Mouse (Mus musculus): ENCODE results near the gene Atf7ip. TPM values are rescaled to one million over a fixed set of nuclear protein-coding genes. Genes with fewer than 3 reads are reported as not detected.
A peak's percentile ranks its signal among the peaks of the same experiment; 100 is the strongest.
"Not testable (repeated sequence)": the region's sequence is repeated elsewhere in the genome, so short reads cannot be mapped to it uniquely, and the experiment has no call there.

The Atf7ip gene
- polyA plus RNA-seq (2015; fragmentation: Nextera tagmentation; extraction: Ambion mirVana): 37.8 and 55.4 TPM in 2 replicates

DNA sequence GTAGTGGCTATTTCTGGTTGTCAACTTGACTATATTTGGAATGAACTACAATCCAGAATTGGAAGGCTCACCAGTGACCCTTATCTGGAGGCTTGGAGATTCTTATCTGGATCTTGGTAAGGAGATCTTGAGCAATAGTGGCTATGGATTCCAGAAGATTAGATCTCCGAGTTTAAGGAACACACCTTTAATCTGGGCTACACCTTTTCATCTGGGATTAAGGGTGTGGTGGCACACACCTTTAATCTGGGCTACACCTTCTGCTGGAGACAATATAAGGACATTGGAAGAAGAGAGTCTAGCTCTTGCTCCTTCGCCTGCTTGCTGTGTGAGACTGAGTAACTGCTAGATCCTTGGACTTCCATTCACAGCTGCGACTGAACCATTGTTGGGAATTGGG, at the start of gene Atf7ip:
Gene Atf7ip (plus strand): TSS at position 301 of the 400 bp plus-strand sequence.
- not testable (repeated sequence) for H3K9me3 ChIP-seq; H3K4me3 ChIP-seq; H3K4me2 ChIP-seq; H3K27me3 ChIP-seq; H3K9ac ChIP-seq; H3K4me1 ChIP-seq (replicated peaks); H3K36me3 ChIP-seq; H3K27ac ChIP-seq (replicated peaks); ATAC-seq (ENCODE audit: low read depth)
- WGBS: 80% methylated on average over 3 of the region's 3 CpGs

DNA sequence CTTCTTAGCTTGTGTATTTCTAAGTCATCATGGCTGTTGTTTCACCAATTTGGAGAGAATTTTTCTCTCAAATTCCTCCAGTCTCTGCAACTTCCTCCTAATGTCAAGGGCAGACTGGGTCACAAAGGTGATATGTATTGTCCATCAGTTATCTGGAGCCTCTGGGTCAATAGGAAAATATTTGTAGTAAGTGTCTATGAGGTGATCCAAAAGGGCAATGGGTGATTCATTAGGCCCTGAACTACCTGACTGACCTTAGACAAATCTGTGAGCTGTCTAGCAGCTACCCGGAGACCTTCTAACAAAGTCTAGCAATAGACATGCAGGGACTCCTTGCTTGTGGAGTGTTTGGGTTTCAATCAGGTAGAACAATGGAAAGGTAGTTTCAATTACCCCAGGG, 49.7 kb upstream of the Atf7ip start:
- Histone ChIP-seq H3K4me1 (replicated peaks) (no peaks in the 10 kb centered on the region), H3K27me3 (no peaks in the 10 kb centered on the region), H3K9ac (no peak overlapping the region), H3K4me3 (no peak overlapping the region), H3K27ac (replicated peaks) (no peak overlapping the region), H3K36me3 (no peaks in the 10 kb centered on the region), H3K4me2 (no peak overlapping the region), H3K9me3 (no peaks in the 10 kb centered on the region)
- no peak for ATAC-seq (ENCODE audit: low read depth)
- WGBS: 92% methylated on average over 1 of the region's 1 CpGs

DNA sequence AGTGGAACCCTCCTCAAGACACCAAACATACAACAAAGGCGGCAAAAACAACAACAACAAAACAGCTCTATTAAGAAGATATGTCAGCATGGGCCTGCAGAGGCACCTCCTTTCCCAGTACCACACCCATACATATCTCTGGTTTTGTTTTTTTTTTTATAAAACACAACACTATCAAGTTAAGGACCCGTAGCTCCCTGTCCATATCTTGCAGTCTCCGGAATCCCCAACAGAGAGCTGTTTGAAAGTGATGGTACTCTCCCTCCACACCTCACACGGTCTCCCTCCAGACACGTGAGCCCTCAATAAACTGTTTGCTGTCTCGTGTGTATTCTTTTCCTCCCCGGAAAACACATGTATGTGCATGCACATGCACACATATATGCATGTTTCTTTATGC, 46.8 kb upstream of the Atf7ip start:
- no peaks in the 10 kb centered on the region for H3K9me3 ChIP-seq
- no peak overlapping the region for H3K9ac ChIP-seq
- WGBS: 95% methylated on average over 7 of the region's 7 CpGs
- ATAC-seq (ENCODE audit: low read depth): no peak
- no peaks in the 10 kb centered on the region for H3K27me3 ChIP-seq
- H3K4me3 ChIP-seq: no peak overlapping the region
- H3K27ac ChIP-seq (replicated peaks): no peak overlapping the region
- no peak overlapping the region for H3K4me2 ChIP-seq
- H3K36me3 ChIP-seq: no peaks in the 10 kb centered on the region
- H3K4me1 ChIP-seq (replicated peaks): no peaks in the 10 kb centered on the region

DNA sequence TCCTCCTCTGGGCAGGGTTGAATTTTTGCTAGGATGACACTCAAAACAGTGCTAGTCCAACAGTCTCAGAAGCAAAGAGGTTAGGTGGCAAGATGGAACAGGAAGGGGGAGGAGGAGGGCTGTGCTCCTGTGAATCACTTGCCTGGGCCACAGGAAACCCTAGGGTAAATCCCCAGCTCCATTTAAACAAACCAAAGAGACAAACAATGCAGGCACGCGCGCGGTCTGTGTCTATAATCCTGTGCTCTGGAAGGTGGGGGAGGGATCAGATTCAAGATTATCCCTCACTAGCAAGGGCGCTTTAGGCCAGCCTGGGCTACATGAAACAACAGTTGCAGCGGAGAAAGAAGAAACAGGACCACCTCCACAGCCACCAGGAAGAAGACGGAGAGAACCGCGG, 42.5 kb upstream of the Atf7ip start:
- no peaks in the 10 kb centered on the region for H3K9me3 ChIP-seq
- H3K4me3 ChIP-seq: no peak overlapping the region
- ATAC-seq (ENCODE audit: low read depth): no peak
- peaks cover 8% of the 10 kb centered on the region for H3K4me1 ChIP-seq (replicated peaks)
- no peak overlapping the region for H3K9ac ChIP-seq
- H3K27ac ChIP-seq (replicated peaks): no peak overlapping the region
- H3K4me2 ChIP-seq: no peak overlapping the region
- no peaks in the 10 kb centered on the region for H3K36me3 ChIP-seq
- H3K27me3 ChIP-seq: no peaks in the 10 kb centered on the region
- 79% methylated on average over 9 of the region's 9 CpGs for WGBS

DNA sequence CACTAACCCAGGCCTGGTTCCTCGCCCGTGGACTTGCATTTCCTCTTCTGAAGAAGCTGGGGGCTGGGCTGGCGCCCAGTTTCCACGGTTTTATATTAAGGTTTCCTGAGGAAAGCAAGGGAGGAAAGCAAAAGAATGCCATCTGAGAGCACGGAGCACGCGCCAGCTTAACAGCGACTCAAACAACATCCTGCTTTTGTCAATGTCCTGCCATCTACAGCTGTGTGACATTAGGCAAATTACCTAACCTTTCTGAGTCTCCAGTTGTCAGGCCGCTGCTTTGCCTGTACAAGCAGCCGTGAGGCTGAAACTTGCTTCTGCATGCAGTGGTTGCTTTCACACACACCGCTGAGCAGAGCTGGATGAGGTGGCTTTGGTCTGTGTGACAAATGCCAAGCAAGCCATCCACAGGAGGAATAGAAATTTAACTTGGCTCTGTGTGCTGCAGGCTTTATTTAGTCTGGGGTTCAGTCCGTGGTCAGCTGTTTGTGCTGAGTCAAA, 41.8 kb upstream of the Atf7ip start:
- H3K4me2 ChIP-seq: no peak overlapping the region
- no peak overlapping the region for H3K9ac ChIP-seq
- no peaks in the 10 kb centered on the region for H3K27me3 ChIP-seq
- 81% methylated on average over 12 of the region's 12 CpGs for WGBS
- no peak overlapping the region; the same call in 1 of the 2 replicates for H3K27ac ChIP-seq (replicated peaks)
- no peak for ATAC-seq (ENCODE audit: low read depth)
- H3K9me3 ChIP-seq: no peaks in the 10 kb centered on the region
- H3K4me3 ChIP-seq: no peak overlapping the region
- H3K36me3 ChIP-seq: no peaks in the 10 kb centered on the region
- H3K4me1 ChIP-seq (replicated peaks): peaks cover 14% of the 10 kb centered on the region

DNA sequence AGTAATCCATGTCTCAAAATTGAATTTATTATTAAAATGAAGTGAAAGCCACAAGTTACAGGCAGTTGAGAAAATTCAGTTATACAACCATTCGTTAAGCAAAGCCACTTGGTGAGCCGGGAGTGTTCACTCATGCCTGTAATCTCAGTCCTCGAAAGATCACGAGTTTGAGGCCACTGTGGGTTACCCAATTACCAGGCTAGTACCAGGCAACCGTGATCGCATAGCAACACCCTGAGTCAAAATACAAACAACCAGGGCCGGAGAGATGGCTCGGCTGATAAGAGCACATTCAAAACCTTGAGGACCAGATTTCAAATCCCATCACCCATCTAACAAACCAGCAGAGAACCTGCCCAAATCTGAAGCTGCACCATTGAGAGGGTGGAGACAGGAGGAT, 40.9 kb upstream of the Atf7ip start:
- H3K9ac ChIP-seq: no peak overlapping the region
- H3K4me2 ChIP-seq: no peak overlapping the region
- no peak overlapping the region for H3K4me3 ChIP-seq
- H3K36me3 ChIP-seq: no peaks in the 10 kb centered on the region
- no peak overlapping the region; the same call in 1 of the 2 replicates for H3K27ac ChIP-seq (replicated peaks)
- peaks cover 21% of the 10 kb centered on the region for H3K4me1 ChIP-seq (replicated peaks)
- H3K9me3 ChIP-seq: no peaks in the 10 kb centered on the region
- WGBS: 92% methylated on average over 8 of the region's 8 CpGs
- H3K27me3 ChIP-seq: no peaks in the 10 kb centered on the region
- ATAC-seq (ENCODE audit: low read depth): no peak

DNA sequence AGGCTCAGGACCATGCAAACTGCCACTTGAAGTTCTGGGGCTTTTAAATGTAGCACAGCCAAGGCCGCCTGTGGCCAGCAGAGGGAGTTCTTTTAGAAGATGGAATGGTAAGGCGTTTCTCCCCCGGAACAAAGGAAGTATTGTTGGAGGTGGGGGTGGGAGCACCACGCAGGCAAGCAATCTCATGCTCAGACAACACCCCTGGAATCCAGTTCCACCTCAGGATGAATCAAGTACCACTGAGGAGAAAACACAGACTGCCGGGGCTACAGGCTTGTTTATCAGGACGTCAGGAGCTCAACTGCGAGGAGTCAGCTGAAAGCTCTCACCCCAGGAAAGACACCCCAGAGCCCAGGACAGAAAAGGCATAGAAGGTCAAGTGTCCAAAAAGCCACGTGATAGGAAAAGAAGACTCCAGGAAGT, 40.0 kb upstream of the Atf7ip start:
- peaks cover 31% of the 10 kb centered on the region for H3K4me1 ChIP-seq (replicated peaks)
- ATAC-seq (ENCODE audit: low read depth): no peak
- no peaks in the 10 kb centered on the region for H3K36me3 ChIP-seq
- no peak overlapping the region for H3K4me2 ChIP-seq
- no peak overlapping the region for H3K9ac ChIP-seq
- 28% methylated on average over 8 of the region's 8 CpGs for WGBS
- no peak overlapping the region for H3K4me3 ChIP-seq
- peak overlapping the region; percentile 18; the same call in 1 of the 2 replicates for H3K27ac ChIP-seq (replicated peaks)
- no peaks in the 10 kb centered on the region for H3K9me3 ChIP-seq
- no peaks in the 10 kb centered on the region for H3K27me3 ChIP-seq

DNA sequence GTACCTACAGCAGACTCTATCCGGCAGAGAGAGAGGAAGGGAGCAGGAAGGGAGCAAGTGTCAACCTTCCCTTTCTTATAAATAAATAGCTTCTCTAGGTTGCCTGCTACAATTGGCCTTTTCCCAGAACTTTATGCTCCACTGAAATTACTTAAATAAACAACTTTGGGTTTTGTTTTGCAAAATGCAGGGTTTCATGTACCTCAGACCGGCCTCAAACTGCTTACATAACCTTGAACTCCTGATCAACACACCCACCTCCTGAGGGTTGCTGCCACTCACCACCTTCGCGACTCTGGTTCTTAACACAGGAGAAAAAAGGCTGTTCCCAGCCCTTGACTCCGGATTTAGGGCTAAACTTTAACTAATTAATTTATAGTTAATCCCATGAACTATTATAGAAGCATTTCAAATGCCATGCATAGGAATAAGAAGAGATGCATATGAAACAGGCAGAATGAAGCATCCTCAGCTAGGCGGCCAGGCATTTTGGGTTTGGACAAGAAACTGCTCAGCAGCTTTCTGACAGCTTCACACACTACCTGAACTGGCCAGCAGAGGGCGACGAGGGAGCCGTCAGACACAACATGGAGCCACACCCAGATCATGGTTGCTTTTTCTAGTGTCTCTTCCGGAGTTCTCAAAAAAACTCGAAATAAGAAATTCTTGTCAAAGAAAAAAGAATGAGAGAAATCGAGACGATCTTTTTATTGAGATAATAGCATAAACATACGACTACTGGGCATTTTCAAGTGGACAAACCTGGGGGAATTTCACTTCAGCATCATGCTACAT, 38.8 kb upstream of the Atf7ip start:
- no peak overlapping the region for H3K4me2 ChIP-seq
- no peaks in the 10 kb centered on the region for H3K9me3 ChIP-seq
- peak overlapping the region; percentile 96 for H3K27ac ChIP-seq (replicated peaks)
- no peaks in the 10 kb centered on the region for H3K36me3 ChIP-seq
- WGBS: 58% methylated on average over 14 of the region's 14 CpGs
- ATAC-seq (ENCODE audit: low read depth): no peak
- H3K4me1 ChIP-seq (replicated peaks): peaks cover 38% of the 10 kb centered on the region
- H3K9ac ChIP-seq: no peak overlapping the region
- H3K27me3 ChIP-seq: no peaks in the 10 kb centered on the region
- H3K4me3 ChIP-seq: no peak overlapping the region

DNA sequence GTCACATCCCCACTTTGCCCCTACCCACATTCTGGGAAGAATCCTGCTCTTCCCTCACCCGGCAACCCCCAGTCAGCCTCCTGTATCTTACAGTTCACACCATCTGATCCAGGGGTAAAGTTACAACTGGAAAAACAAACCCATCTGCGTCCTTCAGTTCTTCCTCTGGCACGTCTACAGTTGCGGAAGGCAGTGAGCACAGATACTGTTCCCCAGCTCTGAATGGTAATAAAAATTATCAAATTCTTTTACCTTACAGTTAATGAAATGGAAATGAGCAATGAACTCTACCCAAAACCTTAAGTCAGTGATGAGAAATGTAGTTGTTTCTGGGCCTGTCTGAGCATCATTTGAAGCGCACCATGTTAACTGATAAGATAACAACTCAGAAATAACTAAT, 38.1 kb upstream of the Atf7ip start:
- Histone ChIP-seq H3K27me3 (no peaks in the 10 kb centered on the region), H3K4me3 (no peak overlapping the region), H3K4me1 (replicated peaks) (peaks cover 38% of the 10 kb centered on the region), H3K9me3 (no peaks in the 10 kb centered on the region), H3K9ac (no peak overlapping the region), H3K27ac (replicated peaks) (peak overlapping the region; percentile 96), H3K36me3 (no peaks in the 10 kb centered on the region), H3K4me2 (no peak overlapping the region)
- no peak for ATAC-seq (ENCODE audit: low read depth)
- 66% methylated on average over 5 of the region's 5 CpGs for WGBS

DNA sequence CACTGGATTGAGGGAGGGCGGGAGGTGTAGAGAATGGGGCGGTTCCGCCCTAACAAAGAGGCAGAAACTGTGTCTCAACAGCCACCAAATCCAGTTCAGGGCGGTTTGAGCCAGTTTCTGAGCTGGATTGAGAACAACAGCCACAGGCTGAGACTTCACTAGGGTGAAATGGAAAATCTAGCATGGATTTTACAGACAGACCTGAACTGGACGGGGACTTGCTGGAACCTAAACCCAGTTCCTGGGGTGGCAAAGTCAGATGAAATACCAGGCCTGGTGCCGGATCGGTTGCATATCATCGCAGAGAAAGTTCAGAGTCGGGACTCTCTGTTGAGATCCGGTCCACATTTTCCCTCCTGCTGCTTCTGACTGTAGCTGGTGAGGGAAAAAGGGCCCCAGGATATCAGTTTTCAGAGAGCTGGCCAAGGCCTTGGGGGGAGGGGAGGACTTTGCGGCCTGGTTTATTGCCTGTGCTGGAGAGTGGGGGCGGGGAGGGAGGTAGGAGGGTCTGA, 37.5 kb upstream of the Atf7ip start:
- WGBS: 5% methylated on average over 12 of the region's 12 CpGs
- Histone ChIP-seq H3K4me2 (no peak overlapping the region), H3K27ac (replicated peaks) (peak overlapping the region; percentile 96)

DNA sequence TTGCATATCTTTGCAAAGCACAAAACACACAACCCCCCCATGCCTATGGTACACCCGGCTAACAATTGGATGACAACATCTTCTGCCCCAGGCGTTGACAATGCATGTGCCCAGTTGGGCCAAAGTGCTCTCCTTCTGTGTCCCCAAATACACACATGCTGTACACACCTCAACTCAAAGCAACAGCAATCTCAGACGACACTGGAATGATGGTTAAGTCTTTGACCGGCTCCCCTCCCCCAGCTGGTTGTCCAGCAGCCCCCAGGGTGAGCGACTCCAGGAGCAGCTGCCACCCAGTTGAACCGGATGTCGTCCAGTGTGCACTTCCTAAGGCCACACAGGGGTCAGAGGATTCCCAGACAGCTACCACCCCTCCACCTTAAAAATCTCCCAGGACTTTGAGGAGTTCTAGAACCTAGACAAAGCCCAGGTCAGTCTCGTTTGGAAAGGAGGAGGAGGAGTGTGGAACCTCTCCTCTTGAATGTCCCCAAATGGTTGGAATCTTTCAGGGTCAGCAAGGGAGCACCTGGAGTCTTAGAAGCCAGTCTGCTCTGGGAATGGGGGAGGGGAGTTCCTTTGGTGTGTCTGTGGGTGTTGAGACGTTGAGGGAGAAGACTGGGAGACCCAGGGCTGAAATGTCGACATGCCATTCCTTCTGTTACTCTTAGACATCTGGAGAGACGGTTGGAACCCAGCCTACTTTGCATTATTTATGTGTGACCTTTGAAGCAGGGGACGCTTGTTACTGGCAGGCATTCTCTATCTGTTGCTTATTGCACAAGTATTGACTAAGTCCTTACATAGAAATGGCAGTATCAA, 36.8 kb upstream of the Atf7ip start:
- Histone ChIP-seq H3K36me3 (no peaks in the 10 kb centered on the region), H3K4me1 (replicated peaks) (peaks cover 38% of the 10 kb centered on the region), H3K27me3 (no peaks in the 10 kb centered on the region), H3K4me2 (no peak overlapping the region), H3K9me3 (no peaks in the 10 kb centered on the region), H3K4me3 (no peak overlapping the region), H3K9ac (no peak overlapping the region), H3K27ac (replicated peaks) (peak overlapping the region; percentile 96)
- 14% methylated on average over 12 of the region's 12 CpGs for WGBS
- ATAC-seq (ENCODE audit: low read depth): no peak; the same call in 1 of the 2 replicates

More for the DNA sequence above, 37.5 kb upstream of the Atf7ip start:
- Histone ChIP-seq H3K4me1 (replicated peaks) (peaks cover 38% of the 10 kb centered on the region), H3K27me3 (no peaks in the 10 kb centered on the region), H3K36me3 (no peaks in the 10 kb centered on the region), H3K9ac (no peak overlapping the region), H3K9me3 (no peaks in the 10 kb centered on the region), H3K4me3 (no peak overlapping the region)
- ATAC-seq (ENCODE audit: low read depth): peak; percentile 86

DNA sequence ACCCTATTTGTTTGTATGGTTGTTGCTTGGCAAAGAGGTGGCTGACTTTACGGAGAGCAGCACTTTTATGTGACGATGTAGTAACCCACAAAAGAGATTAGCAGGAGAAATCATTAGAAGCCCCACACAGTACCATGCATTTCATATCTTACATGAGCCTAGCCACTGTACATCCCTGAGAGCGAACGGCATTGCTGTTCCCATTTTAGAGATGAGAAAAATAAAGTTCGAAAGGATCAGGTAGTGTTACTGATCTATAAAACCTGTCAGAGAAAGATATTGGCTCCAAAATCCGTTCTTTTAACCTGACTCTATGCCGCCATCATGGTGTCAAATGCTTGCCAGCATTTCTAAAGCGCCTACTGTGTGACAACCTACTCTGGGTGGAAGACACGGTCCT, 36.2 kb upstream of the Atf7ip start:
- peak overlapping the region; percentile 96 for H3K27ac ChIP-seq (replicated peaks)
- 66% methylated on average over 9 of the region's 9 CpGs for WGBS

More for the DNA sequence above, 36.2 kb upstream of the Atf7ip start:
- Histone ChIP-seq H3K4me3 (no peak overlapping the region), H3K36me3 (no peaks in the 10 kb centered on the region), H3K4me1 (replicated peaks) (peaks cover 38% of the 10 kb centered on the region), H3K9me3 (no peaks in the 10 kb centered on the region), H3K4me2 (no peak overlapping the region), H3K9ac (no peak overlapping the region), H3K27me3 (no peaks in the 10 kb centered on the region)
- no peak for ATAC-seq (ENCODE audit: low read depth)
